Mouse (Mus musculus) ES-E14 (cell line): Measurements from ENCODE around the gene Zfp366.

Experiments
- CHD2 ChIP-seq: IDR thresholded peaks from 2 replicates; pipeline ENCODE4 v1.6.1; 2014; ENCODE audit warnings: mild to moderate bottlenecking, low read depth, low read length, inconsistent platforms
- HCFC1 ChIP-seq: IDR thresholded peaks from 2 replicates; pipeline ENCODE4 v1.6.1; 2012; ENCODE audit warnings: low read length, inconsistent platforms, borderline replicate concordance; ENCODE audit not compliant: insufficient read depth

DNA sequence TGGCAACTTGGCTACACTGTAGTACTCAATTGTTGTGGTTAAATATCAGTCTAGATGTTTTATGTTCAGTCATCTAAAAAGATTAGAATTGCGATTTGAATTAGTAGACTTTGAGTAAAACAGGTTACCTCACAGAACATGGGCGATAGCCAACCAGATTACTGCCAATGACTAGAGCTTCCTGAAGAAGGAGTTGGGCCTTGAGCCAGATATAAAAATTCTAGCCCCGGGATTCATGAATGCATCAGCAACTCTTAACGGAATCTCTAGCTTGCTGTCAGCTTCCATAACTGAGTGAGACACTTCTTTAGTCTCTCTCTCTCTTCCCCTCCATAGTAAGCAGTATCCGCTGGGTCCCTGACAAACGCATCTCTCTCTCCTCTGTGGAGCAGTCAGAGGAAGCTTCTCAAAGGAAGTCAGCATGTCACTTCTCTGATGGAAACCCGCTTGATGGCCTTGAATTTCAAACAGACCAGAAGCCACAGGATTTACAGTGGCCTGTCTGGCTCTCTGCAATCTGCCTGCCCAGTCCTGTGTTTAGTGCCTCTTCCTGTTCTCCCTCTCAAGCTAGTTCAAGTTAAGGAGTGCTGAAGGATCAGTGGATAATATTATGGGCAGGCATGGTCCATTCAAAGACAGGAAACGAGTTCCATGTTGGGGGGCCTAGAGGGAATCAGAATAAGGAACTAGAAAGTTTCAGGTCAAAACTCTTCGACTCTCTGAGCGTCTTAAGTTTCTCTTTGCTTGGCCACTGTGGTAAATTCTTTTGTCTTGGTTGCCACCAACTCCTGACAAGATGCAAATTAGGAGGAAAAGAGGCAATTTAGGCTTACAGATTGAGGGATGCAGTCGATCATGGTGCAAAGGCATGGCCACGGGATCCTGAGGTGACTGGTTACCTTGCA lies 46.0 kb upstream of the Zfp366 start:
- TF ChIP-seq CHD2: no peak
- TF ChIP-seq HCFC1: no peak
